Mouse (Mus musculus): ENCODE measurements at regions not wholly inside any gene's neighbourhood (a gene's known extent, or its start where the extent isn't known, plus 50 kb on each side); places are given as distances from the start of the nearest gene placed in this dataset.

GRCm38 (mm10) chr3:21961091-21961490 lies 115.4 kb upstream of the Tbl1xr1 start:
- Histone ChIP-seq H3K36me3 (ENCODE audit: control insufficient read depth, insufficient read depth, low read length) (no peaks in the 10 kb centered on the region), H3K27ac (ENCODE audit: insufficient read depth, low read depth, low read length) (peak overlapping the region; percentile 41; the same call in 1 of the 2 replicates), H3K4me3 (ENCODE audit: low read depth, low read length) (no peak overlapping the region), H3K27me3 (ENCODE audit: control insufficient read depth, insufficient read depth, low read length) (no peaks in the 10 kb centered on the region), H3K4me1 (ENCODE audit: control insufficient read depth, insufficient read depth, insufficient read length, low read length) (peaks cover 24% of the 10 kb centered on the region)
- no peak for TF ChIP-seq CTCF (IDR thresholded peaks at IDR 0.05; ENCODE audit: extremely low read depth, insufficient read length, insufficient replicate concordance, low read depth, low read length)
- TF ChIP-seq POLR2A (IDR thresholded peaks at IDR 0.05; ENCODE audit: low read depth, low read length) = no peak
- 59% methylated on average over 6 of the region's 6 CpGs for WGBS

GRCm38 (mm10) chr3:21961746-21962145 lies 114.7 kb upstream of the Tbl1xr1 start:
- H3K4me3 ChIP-seq (ENCODE audit: low read depth, low read length) = no peak overlapping the region
- peaks cover 24% of the 10 kb centered on the region for H3K4me1 ChIP-seq (ENCODE audit: control insufficient read depth, insufficient read depth, insufficient read length, low read length)
- TF ChIP-seq CTCF (IDR thresholded peaks at IDR 0.05; ENCODE audit: extremely low read depth, insufficient read length, insufficient replicate concordance, low read depth, low read length) = no peak
- TF ChIP-seq POLR2A (IDR thresholded peaks at IDR 0.05; ENCODE audit: low read depth, low read length) = no peak
- WGBS = 80% methylated on average over 5 of the region's 5 CpGs
- H3K36me3 ChIP-seq (ENCODE audit: control insufficient read depth, insufficient read depth, low read length) = no peaks in the 10 kb centered on the region
- H3K27me3 ChIP-seq (ENCODE audit: control insufficient read depth, insufficient read depth, low read length) = no peaks in the 10 kb centered on the region
- H3K27ac ChIP-seq (ENCODE audit: insufficient read depth, low read depth, low read length) = peak overlapping the region; percentile 58

- WGBS = 19% methylated on average over 7 of the region's 7 CpGs
- H3K27ac ChIP-seq (ENCODE audit: insufficient read depth, low read depth, low read length) = peak overlapping the region; percentile 58
These were observed 114.1 kb upstream of the Tbl1xr1 start for GRCm38 (mm10) chr3:21962360-21962782.

GRCm38 (mm10) chr3:21962921-21963732 lies 113.3 kb upstream of the Tbl1xr1 start:
- TF ChIP-seq CTCF (IDR thresholded peaks at IDR 0.05; ENCODE audit: extremely low read depth, insufficient read length, insufficient replicate concordance, low read depth, low read length) (no peak), POLR2A (IDR thresholded peaks at IDR 0.05; ENCODE audit: low read depth, low read length) (no peak)
- H3K27ac ChIP-seq (ENCODE audit: insufficient read depth, low read depth, low read length) = peak overlapping the region; percentile 58
- no peaks in the 10 kb centered on the region for H3K36me3 ChIP-seq (ENCODE audit: control insufficient read depth, insufficient read depth, low read length)
- no peaks in the 10 kb centered on the region for H3K27me3 ChIP-seq (ENCODE audit: control insufficient read depth, insufficient read depth, low read length)
- H3K4me1 ChIP-seq (ENCODE audit: control insufficient read depth, insufficient read depth, insufficient read length, low read length) = peaks cover 24% of the 10 kb centered on the region
- 41% methylated on average over 7 of the region's 7 CpGs for WGBS
- no peak overlapping the region for H3K4me3 ChIP-seq (ENCODE audit: low read depth, low read length)

More at GRCm38 (mm10) chr3:21962360-21962782, 114.1 kb upstream of the Tbl1xr1 start:
- Histone ChIP-seq H3K4me1 (ENCODE audit: control insufficient read depth, insufficient read depth, insufficient read length, low read length) (peaks cover 24% of the 10 kb centered on the region), H3K27me3 (ENCODE audit: control insufficient read depth, insufficient read depth, low read length) (no peaks in the 10 kb centered on the region), H3K36me3 (ENCODE audit: control insufficient read depth, insufficient read depth, low read length) (no peaks in the 10 kb centered on the region), H3K4me3 (ENCODE audit: low read depth, low read length) (no peak overlapping the region)
- TF ChIP-seq CTCF (IDR thresholded peaks at IDR 0.05; ENCODE audit: extremely low read depth, insufficient read length, insufficient replicate concordance, low read depth, low read length) (no peak), POLR2A (IDR thresholded peaks at IDR 0.05; ENCODE audit: low read depth, low read length) (no peak)

GRCm38 (mm10) chr3:21963733-21964351 lies 112.6 kb upstream of the Tbl1xr1 start:
- Histone ChIP-seq H3K27ac (ENCODE audit: insufficient read depth, low read depth, low read length) (peak overlapping the region; percentile 21; the same call in 1 of the 2 replicates), H3K36me3 (ENCODE audit: control insufficient read depth, insufficient read depth, low read length) (no peaks in the 10 kb centered on the region), H3K27me3 (ENCODE audit: control insufficient read depth, insufficient read depth, low read length) (no peaks in the 10 kb centered on the region), H3K4me1 (ENCODE audit: control insufficient read depth, insufficient read depth, insufficient read length, low read length) (peaks cover 24% of the 10 kb centered on the region), H3K4me3 (ENCODE audit: low read depth, low read length) (no peak overlapping the region)
- TF ChIP-seq CTCF (IDR thresholded peaks at IDR 0.05; ENCODE audit: extremely low read depth, insufficient read length, insufficient replicate concordance, low read depth, low read length) = no peak
- TF ChIP-seq POLR2A (IDR thresholded peaks at IDR 0.05; ENCODE audit: low read depth, low read length) = no peak
- 93% methylated on average over 1 of the region's 1 CpGs for WGBS

- Histone ChIP-seq H3K4me1 (ENCODE audit: control insufficient read depth, insufficient read depth, insufficient read length, low read length) (peaks cover 24% of the 10 kb centered on the region), H3K27me3 (ENCODE audit: control insufficient read depth, insufficient read depth, low read length) (no peaks in the 10 kb centered on the region), H3K4me3 (ENCODE audit: low read depth, low read length) (no peak overlapping the region), H3K36me3 (ENCODE audit: control insufficient read depth, insufficient read depth, low read length) (no peaks in the 10 kb centered on the region), H3K27ac (ENCODE audit: insufficient read depth, low read depth, low read length) (no peak overlapping the region)
- 89% methylated on average over 6 of the region's 6 CpGs for WGBS
- TF ChIP-seq CTCF (IDR thresholded peaks at IDR 0.05; ENCODE audit: extremely low read depth, insufficient read length, insufficient replicate concordance, low read depth, low read length) (no peak), POLR2A (IDR thresholded peaks at IDR 0.05; ENCODE audit: low read depth, low read length) (no peak)
These were observed 112.0 kb upstream of the Tbl1xr1 start for GRCm38 (mm10) chr3:21964438-21964837.

- no peak overlapping the region for H3K4me3 ChIP-seq (ENCODE audit: low read depth, low read length)
- TF ChIP-seq POLR2A (IDR thresholded peaks at IDR 0.05; ENCODE audit: low read depth, low read length) = no peak
- TF ChIP-seq CTCF (IDR thresholded peaks at IDR 0.05; ENCODE audit: extremely low read depth, insufficient read length, insufficient replicate concordance, low read depth, low read length) = no peak
- H3K27ac ChIP-seq (ENCODE audit: insufficient read depth, low read depth, low read length) = no peak overlapping the region
- WGBS = 87% methylated on average over 1 of the region's 1 CpGs
- no peaks in the 10 kb centered on the region for H3K36me3 ChIP-seq (ENCODE audit: control insufficient read depth, insufficient read depth, low read length)
- H3K27me3 ChIP-seq (ENCODE audit: control insufficient read depth, insufficient read depth, low read length) = no peaks in the 10 kb centered on the region
- peaks cover 24% of the 10 kb centered on the region for H3K4me1 ChIP-seq (ENCODE audit: control insufficient read depth, insufficient read depth, insufficient read length, low read length)
These were observed 110.9 kb upstream of the Tbl1xr1 start for GRCm38 (mm10) chr3:21965556-21965955.

Measured in small intestine, adult 2 months (tissue).